Mouse (Mus musculus): Measurements from ENCODE around the gene Ucp1.
"Not testable (repeated sequence)": the region's sequence is repeated elsewhere in the genome, so short reads cannot be mapped to it uniquely, and the experiment has no call there.

The Ucp1 gene

DNA sequence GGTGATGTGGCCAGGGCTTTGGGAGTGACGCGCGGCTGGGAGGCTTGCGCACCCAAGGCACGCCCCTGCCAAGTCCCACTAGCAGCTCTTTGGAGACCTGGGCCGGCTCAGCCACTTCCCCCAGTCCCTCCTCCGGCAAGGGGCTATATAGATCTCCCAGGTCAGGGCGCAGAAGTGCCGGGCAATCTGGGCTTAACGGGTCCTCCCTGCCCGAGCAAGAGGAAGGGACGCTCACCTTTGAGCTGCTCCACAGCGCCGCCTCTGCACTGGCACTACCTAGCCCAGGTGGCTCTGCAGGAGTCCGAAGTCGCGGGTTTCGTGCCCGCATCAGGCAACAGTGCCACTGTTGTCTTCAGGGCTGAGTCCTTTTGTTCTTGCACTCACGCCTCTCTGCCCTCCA, at the start of gene Ucp1:
Gene Ucp1, plus strand, starts transcription at position 177 of the 400 bp plus-strand sequence.
- no peak for DNase-seq

DNA sequence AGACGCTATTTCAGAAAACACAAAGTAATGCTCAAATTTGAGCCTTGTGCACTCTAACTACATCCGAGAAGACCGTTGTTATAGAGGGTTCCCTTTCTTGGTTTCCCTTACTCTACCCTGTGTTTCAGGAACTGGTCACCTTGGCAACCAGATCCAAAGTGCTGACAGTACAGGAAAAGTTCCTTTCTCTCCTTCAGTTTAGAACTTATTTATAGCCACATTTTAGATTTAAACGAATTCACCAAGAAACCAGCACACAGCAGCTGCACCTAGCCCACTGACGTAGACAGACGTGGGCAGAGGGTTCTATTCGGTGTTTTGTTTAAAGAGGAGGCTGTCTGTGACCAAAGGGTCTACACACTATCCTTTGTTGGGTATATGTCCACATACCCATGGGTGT, 46.0 kb upstream of the Ucp1 start:
- no peak for DNase-seq

DNA sequence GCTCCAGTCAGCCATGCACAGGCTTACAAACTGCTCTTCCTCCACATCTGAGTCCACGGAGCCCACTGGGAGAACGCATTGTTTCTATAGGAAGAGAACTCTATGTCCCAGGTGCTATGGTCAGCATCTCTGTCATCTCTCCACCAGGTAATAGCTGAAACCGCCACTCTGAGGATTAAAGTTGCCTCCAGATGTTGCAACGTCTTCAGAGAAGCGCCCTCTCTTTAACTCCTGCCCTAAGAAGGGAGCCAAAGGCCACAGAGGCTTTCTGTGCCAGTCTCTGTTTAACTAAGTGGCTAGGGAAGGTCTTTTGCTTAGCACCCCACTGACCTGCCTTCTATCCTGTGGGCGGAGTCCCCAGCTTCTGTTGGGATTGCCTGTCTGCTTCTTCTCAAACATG, 39.3 kb upstream of the Ucp1 start:
- no peak for DNase-seq

DNA sequence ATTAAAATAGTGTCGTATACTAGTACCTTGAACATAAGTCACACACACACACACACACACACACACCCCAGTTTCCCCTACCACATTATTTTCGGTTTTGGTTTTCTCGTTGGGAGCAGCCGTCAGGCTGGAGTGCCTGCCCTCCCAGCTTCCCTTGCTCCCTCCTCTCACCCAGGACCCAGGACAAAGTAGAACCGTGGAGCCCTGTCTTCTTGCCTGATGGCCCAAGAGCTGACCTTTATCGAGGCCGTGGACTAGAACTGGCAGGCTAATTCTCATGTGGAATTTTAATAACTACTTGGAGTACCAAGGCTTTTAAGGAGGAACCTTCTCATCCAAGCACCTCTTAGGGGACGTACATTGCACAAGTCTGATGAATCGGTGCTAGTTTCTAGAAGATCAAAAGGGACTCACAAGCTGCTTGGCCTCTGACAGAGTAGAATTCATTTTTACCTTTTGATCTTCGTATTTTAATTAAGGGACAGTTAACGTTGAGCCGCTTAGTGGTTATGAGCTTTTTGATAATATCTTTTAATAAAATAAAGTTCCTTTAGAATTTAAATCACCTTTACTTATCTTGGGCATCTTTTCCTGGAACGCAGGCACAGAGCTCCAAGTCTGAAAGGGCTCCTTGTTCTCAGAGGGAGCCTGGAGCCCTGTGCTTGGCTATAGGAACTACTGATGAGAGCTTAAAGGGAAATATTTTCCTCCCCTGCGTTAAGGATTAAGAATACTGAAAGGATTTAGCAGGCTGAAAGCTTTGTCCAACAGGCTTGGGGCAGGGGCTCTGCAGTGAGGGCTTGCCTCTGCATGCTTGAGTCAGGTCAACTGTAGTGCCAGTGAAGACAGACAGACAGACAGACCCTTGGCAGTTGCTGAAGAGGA, 38.5 kb upstream of the Ucp1 start:
- no peak for DNase-seq

DNA sequence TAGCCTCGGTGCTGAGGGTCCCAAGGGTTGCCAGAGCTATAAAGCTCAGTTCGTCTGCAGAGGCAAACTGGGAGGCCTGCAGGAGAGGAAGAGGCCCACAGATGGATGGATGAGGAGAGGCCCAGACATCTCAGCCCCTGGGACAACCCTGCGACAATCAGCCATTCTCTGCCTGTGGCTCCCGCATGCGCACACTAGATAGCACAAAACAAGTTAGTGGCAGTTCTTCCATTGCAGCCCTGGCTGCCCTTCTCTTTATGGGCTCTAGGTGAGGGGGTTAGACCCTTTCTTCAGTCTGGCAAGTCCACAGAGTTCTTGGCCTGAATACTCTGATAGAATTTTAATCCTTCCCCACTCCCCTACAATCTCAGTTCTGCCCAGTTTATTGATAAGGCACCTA, 37.4 kb upstream of the Ucp1 start:
- no peak for DNase-seq

DNA sequence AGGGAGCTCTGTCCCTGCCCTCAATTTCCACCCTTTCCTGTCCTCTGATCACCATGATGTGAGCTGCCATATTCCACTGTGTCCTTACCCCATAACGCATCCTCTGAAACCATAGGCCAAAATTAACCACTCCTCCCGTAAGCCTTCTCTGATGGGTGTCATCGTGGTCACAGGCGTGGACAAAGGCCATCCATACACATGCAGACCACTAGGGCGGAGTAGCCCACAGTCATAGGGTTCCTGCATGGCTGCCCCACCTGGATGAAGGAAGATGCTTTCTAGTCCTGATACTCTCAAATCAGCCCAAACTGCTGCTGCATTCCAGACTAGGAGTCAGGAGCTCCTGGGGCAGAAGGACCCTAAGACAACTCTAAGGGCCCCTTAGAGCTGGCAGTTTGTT, 32.5 kb upstream of the Ucp1 start:
- DNase-seq: no peak

DNA sequence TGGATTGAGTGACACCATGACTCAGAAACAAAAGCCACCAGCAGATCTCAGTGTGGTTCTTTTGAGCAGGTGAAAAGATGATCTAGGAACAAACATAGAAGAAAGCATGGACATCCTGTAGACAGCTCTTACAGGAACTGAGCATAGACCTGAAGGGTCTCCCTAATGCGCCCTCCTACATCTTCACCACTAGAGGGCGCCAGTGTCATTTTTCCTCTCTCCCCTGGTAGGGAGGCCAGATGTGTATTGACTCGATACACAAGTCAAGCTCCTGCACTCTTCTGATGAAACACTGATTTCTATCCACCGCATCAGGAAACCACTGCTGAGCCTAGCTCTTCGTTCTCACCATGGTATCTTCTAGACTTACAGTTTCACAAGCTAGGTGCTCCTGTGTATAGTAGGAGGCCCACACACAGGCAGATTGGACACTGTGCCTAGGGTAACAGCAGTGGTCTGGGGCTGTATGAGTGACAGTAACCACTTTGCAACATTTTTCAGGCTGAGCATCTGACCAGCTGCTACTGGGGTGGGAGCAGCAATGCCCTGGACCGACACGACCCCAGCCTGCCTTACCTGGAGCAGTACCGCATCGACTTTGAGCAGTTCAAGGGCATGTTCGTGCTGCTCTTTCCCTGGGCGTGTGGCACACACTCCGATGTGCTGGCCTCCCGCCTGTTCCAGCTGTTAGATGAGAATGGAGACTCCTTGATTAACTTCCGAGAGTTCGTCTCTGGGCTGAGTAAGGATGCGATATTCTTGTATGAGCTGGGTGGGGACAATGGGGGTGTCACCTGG, 29.5 kb upstream of the Ucp1 start:
- peak; percentile 59 for DNase-seq

DNA sequence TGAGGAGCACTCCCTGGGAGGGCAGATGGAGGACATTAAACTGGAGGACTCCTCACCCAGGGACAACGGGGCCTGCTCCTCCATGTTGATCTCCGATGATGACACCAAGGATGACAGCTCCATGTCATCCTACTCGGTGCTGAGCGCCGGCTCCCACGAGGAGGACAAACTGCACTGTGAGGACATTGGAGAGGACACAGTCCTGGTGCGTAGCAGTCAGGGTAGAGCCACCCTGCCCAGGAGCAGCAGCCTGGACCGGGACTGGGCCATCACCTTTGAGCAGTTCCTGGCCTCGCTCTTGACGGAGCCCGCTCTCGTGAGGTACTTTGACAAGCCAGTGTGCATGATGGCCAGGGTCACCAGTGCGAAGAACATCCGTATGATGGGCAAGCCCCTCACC, 19.0 kb upstream of the Ucp1 start:
- DNase-seq: no peak

DNA sequence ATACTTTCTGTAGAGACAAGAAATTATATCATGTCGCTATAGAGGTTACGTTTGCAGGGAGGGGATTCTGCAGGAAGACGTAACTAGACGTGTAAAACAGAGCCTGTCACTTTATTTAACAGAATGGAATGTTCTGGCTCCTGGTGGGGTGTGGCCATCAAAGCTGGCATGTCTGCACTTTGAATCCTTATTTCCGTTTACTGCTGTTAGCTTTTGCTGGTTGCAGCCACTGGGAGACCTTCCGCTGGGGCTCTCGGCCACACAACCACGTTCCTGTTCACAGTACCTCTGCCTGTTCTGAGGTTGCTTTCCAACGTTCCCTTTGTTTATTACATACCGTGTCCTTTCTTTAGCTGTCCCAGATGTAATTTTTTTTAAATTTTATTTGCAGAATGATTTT, 17.7 kb upstream of the Ucp1 start:
- DNase-seq: no peak

DNA sequence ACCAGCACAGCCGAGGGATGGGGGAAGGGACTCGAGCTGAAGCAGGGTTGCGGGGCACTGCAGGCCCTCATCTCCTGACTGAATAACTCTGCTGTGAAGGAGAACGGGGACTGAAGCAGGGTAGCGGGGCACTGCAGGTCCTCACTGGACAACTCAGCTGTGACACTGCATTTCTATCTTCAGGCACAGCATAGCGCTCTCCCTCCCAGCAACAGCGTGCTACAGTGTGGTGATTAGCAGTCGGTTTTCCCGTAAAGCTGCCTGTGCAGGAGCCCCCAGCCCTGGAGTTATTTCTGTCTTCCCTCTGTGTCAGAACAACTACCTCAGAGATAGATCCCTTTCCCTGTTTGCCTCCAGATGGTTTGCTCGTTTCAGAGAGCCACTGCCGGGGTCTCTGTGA, 15.7 kb upstream of the Ucp1 start:
- no peak for DNase-seq

DNA sequence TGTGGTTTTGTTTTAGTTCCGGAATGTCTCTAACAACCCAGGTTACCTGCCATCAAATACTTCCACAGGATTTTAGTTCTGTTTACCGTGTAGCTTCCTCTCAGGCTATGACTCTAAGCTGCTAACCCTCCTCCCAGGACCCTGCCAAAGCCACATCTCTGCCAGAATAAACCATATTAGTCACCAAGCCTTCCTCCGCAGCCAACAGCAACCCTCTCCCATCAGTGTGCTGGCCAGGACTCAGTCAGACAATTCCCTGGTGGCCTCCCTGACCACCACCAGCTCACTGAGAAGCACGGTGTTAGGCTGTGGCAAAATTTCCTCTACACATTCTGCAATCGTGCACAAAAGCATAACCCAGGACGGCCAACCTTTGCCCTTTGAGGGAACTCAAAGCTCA, 11.7 kb upstream of the Ucp1 start:
- no peak for DNase-seq

DNA sequence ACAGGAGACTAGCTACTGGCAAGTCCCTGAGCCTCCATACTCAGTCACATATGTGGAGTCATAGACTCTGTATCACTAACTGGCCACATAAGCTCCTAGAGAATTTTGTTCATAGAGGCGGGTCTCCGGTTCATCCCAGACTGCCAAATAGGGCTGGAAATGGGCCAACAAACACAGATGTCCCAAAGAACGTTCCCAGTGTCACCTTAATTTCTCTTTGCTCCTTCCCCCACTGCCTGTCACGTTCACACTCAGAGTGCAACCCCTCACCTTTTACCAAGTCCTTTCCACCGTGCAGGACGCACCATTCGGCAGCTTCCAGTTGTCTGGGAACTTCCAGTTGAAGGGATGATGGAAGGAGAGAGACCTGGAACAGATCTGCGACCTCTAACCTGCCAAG, 4.8 kb upstream of the Ucp1 start:
- no peak for DNase-seq

DNA sequence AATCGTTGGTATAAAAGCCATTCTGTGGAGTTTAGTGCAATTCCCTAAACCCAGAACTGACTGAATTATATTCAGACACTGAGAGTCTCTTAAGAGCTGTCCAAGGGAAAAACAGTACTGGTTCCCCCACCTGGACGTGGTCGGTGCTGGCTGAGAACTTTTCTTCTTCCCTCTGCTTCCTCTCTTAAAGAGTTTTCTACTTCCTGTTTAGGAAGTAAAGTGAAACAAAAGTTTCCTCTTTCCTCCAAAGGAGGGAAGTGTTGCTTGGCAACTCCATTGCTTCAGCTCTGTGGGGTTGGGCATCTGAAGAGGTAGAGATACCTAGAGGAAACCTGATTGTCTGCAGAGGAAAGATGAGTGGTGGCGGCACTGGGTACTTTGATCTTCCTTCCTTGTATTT, 7.2 kb downstream of the Ucp1 start:
- DNase-seq: no peak

DNA sequence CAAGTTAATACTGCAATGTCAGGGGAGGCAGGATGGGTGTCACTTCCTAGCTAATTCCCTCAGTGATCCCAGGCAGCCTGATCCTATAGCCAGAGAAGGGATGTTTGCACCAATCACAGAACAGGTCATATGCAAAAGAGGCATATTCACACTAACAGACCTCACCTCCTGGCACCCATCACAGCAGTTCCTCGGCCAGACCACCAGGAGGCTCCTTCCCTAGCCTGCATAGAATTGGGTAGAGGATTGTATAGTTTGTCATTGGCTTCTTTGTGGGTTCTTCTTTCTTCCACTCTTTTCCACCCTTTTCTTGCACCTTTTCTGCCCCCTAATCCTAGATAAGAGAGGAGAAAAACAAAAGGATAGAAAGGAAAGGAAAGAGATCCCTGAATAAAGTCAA, 10.0 kb downstream of the Ucp1 start:
- peak; percentile 12 for DNase-seq

DNA sequence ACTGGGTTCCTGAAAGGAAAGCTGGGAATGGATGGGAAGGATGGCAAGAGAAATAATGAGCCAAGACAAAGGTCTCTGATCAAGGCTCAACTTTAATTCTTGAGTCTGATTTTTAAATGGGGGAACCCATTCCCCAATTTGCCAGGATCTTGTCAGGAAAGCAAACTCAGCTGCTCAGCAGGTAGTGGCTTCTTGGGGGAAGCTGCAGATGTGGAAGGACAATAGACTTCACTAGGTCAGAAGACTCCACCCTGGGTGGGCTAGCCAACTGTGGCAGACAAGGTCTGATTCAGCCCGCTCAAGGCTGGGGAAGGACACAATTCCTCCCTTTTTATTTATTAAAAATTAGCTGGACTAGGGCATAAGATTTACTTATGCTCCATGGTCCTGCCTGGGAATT, 14.8 kb downstream of the Ucp1 start:
- no peak for DNase-seq

DNA sequence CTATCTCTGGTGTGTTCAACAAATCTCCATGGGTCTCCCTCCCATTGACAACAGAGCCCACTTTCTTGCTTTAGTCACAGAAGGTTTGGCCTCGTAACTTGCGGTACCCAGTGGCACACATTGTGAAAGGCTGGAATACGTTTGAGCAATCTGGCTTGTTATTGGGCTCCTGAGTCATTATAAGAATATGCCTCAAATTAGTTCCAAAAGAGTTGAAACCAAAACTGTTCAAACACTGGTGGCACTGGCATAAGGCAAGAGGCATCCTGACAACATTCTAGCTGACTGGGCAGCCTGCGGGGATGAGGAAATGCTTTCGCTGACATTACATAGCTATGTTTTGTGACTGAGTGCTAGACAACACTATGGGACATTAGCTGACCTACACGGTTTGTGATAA, 19.7 kb downstream of the Ucp1 start:
- DNase-seq: no peak

DNA sequence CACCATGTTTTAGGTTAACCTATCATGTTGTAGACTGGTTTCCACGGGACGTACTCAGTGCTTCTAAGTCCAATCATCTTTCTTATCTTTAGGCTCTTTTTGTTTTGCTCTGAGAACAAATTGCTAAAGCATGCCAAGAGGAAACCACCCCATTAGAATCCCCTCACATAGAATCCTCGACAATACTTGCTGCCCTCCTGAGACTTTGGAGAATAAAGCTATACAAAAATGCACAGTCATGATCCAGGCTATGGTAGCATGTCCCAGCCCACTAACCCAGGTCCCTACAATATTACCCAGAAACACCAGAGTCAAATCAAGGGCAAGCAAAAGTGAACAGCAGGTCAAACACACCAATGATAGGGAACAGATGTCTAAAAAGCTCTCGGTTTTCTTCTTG, 24.9 kb downstream of the Ucp1 start:
- DNase-seq: not testable (repeated sequence)

DNA sequence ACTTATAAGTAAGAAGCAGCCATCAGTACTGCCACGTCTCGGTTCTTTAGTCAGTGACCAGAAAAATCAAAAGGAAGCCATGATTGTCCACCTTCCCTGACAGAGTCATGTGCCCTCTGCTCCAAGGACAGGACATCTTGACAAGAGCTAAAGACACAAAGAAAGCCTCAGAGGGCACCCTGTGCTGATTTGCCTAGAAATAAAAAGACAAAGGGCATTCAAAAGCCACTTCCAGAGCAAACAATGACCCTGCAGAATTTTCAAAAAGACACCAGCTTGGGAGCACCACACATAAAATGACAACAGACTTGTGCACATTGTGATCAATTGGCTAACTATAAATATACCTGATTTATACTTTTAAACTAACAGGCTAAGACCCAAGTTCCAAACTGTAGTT, 25.5 kb downstream of the Ucp1 start:
- DNase-seq: no peak

DNA sequence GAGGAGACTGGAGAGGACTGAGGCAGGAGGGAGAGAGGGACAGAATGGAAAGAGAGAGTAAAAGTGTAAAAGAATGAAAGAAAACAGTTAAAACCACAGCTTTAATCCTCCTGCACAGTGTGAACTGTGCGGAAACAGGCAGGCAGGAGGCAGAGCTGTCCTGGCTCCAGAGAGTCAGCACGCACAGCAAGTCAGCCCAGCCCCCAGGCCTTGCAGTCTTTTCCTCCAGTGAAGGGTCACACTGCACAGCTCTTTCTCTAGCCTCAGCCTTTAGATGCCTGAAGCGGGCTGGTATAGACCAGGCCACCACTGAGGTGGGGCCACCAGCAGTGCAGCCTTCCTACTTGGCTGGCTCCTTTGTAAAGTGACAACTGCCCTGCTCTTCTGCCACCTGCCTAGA, 30.4 kb downstream of the Ucp1 start:
- DNase-seq: no peak

DNA sequence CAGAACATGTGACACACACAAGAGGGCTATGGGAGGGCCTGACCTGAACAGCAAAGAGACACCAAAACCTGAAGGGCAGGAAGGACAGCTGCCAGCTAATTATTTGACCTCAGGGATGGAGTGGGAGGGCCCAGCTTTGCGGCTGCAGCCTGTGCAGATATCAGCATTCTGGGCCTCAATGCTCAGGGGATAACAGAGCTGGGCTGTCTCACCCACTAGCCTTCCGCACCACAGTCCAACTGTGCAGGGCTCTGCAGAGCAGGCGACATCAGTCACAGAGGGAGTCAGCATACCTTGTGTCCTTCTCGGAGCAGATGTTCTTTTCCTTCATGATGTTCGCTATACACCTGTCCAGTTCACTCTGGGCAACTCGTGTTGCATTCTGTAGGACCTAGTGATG, 32.2 kb downstream of the Ucp1 start:
- DNase-seq: no peak

DNA sequence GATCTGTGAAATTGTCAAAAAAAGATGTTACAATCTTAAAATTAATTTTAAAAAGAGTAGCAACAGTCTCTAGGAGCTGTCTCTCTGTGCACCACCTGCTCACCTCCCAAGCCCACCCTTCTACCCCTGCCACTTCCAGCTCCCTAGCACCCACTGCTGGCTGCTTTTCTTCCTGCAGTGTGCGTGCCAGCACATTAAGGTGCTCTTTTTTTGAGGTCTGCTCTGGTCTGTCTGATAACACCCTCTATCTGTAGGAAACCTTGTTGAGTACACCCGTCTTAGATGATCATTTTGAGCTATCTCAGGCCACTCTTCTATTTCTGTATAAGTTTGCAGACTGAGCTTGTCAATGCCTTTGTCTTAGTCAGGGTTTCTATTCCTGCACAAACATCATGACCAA, 32.9 kb downstream of the Ucp1 start:
- DNase-seq: peak; percentile 36

DNA sequence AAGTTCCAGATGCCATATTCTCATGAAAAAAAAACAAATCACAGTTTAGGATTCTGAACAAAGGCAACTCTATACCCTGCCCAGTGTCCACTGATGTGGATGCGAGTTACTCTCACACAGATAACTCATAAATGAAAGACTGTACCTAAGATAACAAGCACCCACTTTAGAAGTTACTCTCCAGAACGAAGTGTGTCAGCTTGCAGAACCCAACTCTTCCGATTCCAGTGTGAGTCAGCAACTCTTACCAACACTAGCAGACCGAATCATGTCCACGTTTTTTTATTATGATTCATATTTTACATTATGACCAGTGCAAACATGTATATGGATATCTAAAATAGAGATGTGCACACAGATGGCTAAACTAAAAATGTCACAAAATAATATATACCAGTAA, 37.7 kb downstream of the Ucp1 start:
- DNase-seq: no peak

DNA sequence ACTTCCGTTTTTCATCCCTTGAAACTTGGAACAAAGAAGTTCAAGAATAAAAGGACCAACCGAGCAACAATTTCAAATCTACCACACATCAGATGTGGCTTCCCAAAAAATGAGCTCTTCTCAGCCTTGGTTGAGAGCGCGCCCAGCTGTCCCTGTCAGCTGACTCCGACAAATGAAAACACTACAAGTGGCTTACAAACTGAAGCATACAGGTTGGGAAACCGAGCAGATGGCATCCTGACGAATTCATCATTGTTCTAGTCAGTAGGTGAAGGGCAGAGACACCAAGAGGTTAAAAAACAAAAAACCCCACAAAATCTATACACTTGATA, 41.4 kb downstream of the Ucp1 start:
- peak; percentile 29 for DNase-seq

DNA sequence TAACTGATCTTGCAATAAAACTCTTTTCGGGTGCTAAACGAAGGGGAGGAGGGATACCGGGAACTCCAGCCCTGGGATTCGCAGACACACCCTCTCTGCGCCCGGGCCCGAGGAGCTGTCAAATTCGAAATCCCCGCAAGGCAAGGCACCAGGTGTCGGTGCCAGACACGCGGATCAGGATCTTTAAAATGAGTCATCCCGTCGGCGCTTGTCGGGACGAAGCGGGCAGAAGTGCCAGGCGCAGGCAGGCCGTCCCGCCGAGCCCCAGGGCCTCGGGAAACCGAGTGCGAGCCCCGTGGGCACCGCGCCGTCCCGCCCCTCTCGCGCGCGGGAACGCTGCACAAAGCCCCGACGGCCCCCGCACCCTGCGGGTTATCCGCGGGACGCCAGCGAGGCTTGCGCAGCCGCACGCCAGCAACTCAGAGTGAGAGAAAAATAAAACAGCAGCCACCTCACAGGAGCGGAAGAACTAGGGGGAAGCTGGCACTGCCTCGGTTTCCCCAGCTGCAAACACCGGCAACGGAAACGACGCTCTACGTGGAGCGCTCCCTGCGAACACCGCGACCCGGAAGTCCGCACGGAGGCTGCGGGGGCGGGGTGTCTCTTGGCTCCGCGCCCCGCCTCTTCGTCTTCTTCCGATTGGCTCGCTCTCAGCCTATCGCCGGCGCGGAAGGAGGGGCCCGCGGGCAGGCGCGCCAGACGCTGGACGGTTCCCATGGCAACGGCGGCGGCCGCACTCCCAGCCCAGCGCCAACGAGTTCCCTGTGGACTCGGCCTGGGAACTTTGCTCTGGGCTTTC, 41.9 kb downstream of the Ucp1 start, which contains the start of gene Elmod2:
Gene Elmod2, minus strand, starts transcription at position 588 of the 799 bp plus-strand sequence.
- peak; percentile 98 for DNase-seq

Measured in liver (tissue).